Mouse (Mus musculus) brain, adult 10 weeks (tissue): Measurements from ENCODE around the gene Kcns1. TPM values are rescaled to one million over a fixed set of nuclear protein-coding genes. Genes with fewer than 3 reads are reported as not detected.

ENCODE experiments used
- polyA plus RNA-seq: library from polyadenylated mRNA; stranded (reverse); fragments of 350-450 nt; fragmentation: Illumina TruSeq; extraction: RNeasy Lipid Tissue Mini Kit (QIAGEN cat#74804); gene quantifications from one replicate; pipeline ENCODE4 v1.2.3, GENCODE M21; 2015; ENCODE audit warnings: low read depth, low replicate concordance

Kcns1 gene
- polyA plus RNA-seq, result 14.4 TPM

DNA sequence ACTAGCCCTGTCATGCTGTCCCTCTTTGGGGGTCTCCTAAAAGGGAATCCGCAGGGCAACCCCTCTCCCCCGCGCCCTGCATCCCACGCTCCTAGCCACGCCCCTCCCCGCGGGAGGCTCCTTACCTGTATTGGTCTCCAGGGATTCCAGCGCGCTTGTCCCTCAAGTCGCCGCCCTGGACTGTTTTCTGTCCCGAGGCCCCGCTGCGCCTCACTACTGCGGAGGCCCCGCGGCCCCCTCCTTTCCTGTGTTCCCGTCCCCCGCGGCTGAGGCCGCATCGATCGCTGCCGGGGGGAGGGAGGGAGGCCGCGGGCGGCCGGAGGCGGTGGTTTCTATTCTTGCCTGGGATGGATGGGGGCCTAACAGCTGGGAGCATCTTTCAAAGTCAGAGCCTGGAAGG is at the start of gene Kcns1:
Kcns1 (minus strand) TSS at position 212 of the 400 bp plus-strand sequence.

DNA sequence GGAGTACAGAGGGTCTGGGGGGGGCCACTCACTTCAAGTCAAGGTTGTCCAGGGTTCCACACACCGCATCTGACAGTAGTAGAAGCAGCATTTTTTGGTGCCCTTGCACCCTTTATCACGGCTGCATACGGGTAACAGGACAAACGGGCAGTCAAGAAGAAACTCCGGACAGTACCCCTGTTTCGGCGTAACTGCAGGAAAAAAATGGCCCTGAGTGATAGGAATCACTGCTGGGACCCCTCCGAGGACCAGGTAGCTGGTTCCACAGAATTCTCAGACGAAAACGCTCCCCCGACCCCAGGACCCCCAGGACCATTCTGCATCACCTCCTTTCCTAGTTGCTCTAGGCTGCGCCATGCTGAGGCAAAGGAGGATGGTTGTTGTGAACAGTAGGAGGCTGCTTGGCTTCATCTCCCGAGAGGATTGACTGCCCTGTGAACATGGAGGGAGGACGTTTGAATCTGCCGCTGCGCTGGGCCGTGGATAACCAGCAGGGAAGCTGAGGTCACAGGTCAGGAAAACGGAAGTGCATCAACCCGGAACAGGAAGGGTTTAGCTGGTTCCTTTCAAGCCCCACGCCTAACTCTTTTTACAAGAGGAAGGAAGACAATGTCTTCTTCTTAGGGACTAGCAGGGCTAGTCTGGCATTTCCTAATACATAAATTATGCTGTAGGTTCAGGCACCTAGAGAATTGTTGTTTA is 28.9 kb upstream of the Kcns1 start, which contains the start of gene Wfdc15a:
Wfdc15a (minus strand) TSS at position 505 of the 702 bp plus-strand sequence.

DNA sequence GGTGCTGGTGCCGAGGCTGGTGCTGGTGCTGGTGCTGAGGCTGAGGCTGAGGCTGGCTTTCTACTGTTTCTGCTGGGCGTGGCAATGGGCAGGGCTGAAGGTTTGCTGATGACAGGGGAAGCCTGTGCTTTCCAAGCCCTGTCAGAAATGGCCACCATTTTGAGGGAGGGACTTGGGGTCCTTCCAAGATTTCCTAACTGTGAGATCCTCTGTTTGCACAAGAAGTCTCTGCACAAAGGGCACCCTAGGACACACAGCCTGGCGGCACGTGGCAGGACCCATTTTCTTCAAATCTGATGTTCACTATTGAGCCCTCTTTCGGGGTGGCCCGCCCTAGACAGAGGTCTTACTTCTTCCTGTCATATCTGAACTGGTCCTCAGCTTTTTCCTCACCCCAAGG is 19.7 kb upstream of the Kcns1 start, which contains the start of gene Wfdc12:
Wfdc12 (minus strand) TSS at position 33 of the 400 bp plus-strand sequence.

DNA sequence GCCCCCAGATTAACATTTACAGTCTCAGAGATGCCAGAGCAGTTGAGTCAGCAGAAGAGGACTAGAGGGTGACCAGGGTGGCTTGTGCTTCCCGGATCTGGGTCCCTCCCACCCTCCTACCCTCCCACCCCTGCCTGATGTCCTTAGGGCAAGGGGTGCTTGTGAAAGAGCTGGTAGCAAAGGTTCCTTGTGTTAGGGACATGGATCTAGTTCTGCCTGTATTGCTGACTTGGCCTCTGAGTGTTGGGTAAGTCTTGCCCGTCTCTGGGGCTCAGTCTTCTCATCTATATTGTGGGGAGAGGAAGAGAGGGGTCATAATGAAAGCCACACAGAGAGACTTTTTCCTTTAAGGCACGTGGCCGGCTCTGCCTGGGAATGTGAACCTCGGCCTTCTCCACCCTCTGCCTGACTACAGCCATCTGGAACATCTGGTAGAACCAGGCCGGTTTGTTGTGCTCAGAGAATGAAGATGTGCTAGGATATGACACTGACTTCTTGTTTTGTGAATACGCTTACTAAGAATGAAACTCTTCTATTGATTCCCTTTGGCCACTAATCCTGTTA is 11.9 kb upstream of the Kcns1 start, which contains the start of gene Wfdc5:
Wfdc5 (minus strand) TSS at position 51 of the 564 bp plus-strand sequence.

Other genes starting within 250 kb of the Kcns1 start
- 503 TPM for gene Ywhab, start 176.2 kb downstream of the Kcns1 start, polyA plus RNA-seq
- gene Pabpc1l, start 145.7 kb downstream of the Kcns1 start, polyA plus RNA-seq, result 0.86 TPM
- gene Stk4, start 100.8 kb downstream of the Kcns1 start, polyA plus RNA-seq, result 22.5 TPM
- gene Tomm34, start 99.9 kb downstream of the Kcns1 start, polyA plus RNA-seq, result 78.4 TPM
- gene Wfdc5, start 11.6 kb upstream of the Kcns1 start, polyA plus RNA-seq, result not detected
- gene Wfdc12, start 19.5 kb upstream of the Kcns1 start, polyA plus RNA-seq, result not detected
- not detected for gene Wfdc15a, start 29.0 kb upstream of the Kcns1 start, polyA plus RNA-seq
- gene Wfdc15b, start 50.5 kb upstream of the Kcns1 start, polyA plus RNA-seq, result not detected
- gene Svs2, start 67.4 kb upstream of the Kcns1 start, polyA plus RNA-seq, result not detected
- gene Svs3b, start 85.5 kb upstream of the Kcns1 start, polyA plus RNA-seq, result not detected
- gene Svs4, start 107.3 kb upstream of the Kcns1 start, polyA plus RNA-seq, result not detected
- not detected for gene Svs3a, start 118.2 kb upstream of the Kcns1 start, polyA plus RNA-seq
- not detected for gene Svs6, start 145.6 kb upstream of the Kcns1 start, polyA plus RNA-seq
- not detected for gene Svs5, start 161.6 kb upstream of the Kcns1 start, polyA plus RNA-seq
- gene Slpi, start 218.0 kb upstream of the Kcns1 start, polyA plus RNA-seq, result not detected
- 0.13 TPM for gene Rbpjl, start 232.0 kb upstream of the Kcns1 start, polyA plus RNA-seq
- gene Matn4, start 234.0 kb upstream of the Kcns1 start, polyA plus RNA-seq, result 6.6 TPM